Mouse (Mus musculus) adrenal gland, postnatal 4 days (tissue): Measurements from ENCODE around the gene Edaradd. TPM values are rescaled to one million over a fixed set of nuclear protein-coding genes. Genes with fewer than 3 reads are reported as not detected.

ENCODE experiments used
- DNase-seq, 2 experiments: peaks; one replicate each; pipeline ENCODE4 v3.0.0; 2021 to 2022; ENCODE audit warnings: low spot score in 2 of 2, mixed read lengths in 2 of 2
- total RNA-seq, 2 experiments: library from RNA; stranded (reverse); gene quantifications; 2 replicates each; pipeline ENCODE4 v1.2.3; 2021

Edaradd gene
- total RNA-seq, 2 experiments from 2014 or later: 0.25 to 1.0 TPM

DNA sequence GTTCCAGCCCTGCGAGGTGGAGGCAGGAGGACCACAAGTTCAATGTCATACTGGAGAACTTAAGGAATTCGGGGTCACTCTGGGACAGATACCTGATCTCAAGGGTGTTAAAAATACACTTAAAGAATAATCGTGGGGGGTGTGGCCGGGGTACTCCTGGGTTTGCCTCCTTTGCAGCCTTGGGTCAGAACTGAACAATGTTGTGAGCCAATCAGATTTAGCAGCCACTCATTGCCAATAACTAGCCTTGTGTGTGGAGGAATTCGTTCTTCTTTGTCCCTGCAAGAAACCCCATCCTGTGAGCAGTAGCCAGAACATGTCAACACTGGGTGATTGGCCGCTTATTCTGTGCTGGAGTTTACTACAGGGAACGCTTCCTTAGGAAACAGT, 58.5 kb downstream of the Edaradd start:
- no peak for DNase-seq

DNA sequence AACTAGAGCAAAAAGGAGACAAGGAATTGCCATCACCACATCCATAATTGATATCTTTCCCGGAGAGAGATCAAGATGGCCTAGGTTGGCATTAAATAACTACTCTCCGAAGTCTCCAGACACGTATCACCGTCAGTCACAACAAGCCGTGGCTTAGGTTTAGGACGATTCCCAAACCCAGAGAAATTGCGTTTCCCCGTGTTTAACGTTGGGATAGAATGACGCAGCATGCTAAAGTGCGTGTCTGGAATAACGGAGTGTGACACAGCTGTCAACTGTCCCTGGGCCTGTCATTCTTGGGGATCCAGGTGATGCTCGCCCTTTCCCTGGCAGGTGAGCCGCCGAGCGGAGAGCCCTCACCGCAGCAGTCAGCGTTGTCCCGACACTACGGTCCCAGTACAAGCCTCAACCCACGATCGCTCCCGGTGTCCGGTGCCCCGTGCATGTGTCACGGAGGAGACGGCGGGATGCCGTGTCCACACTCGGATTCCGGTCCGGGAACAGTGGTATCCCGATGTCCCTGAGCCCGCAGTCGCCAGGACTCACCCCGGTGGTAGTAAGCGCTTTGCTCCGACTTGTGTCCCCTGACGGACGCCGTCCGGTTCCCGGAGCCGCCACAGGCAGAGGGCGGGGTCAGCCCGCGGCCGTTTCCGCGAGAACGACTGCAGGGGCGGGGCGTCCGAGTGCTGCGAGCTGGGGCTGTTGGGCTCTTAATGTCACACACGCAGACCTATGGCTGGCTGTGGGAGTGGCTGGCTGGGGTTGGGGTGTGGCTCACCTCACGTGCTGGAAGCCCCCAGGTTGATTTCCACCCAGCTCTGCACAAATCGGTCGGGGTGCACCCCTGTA, 59.1 kb downstream of the Edaradd start:
- peak; percentile 84 to 95 for DNase-seq

DNA sequence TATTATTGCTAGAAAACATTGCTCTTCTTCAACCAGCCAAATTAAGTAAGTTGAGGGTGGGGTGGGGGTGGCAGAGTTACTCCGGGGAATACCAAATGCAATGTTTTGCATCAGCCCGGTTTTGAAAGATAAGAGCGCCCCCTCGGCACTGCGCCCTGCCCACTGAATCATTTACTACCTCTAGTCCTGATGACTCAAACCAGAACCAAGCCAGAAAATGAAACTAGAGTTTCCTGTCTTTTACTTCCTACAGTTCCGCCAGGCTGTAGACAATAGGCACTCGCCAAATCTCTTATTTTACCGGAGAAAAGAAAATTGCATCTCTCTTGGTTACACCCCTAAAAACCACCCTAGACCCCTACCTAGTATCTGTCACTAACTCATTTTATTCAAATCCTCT, 59.8 kb downstream of the Edaradd start:
- peak; percentile 12 to 34 for DNase-seq

DNA sequence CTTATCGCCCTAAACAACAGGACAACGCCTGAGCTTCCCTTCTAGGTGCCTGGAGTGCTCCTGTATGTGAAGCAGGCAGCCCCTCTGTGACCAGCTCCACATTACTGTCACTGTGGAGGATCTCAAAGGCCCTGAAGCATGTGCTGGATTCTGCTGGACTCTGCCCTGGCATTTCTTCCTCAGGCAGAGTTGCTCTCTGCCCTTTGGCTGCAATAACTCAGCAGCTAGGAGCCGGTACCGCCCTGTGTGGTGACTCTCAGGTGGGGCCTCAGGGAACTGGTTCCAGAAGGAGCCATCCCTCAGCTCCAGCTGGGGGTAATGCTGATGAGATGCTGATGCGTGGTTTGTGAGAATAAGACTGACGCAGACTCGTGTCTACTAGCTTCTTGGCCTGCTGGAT, 63.5 kb downstream of the Edaradd start:
- no peak for DNase-seq

DNA sequence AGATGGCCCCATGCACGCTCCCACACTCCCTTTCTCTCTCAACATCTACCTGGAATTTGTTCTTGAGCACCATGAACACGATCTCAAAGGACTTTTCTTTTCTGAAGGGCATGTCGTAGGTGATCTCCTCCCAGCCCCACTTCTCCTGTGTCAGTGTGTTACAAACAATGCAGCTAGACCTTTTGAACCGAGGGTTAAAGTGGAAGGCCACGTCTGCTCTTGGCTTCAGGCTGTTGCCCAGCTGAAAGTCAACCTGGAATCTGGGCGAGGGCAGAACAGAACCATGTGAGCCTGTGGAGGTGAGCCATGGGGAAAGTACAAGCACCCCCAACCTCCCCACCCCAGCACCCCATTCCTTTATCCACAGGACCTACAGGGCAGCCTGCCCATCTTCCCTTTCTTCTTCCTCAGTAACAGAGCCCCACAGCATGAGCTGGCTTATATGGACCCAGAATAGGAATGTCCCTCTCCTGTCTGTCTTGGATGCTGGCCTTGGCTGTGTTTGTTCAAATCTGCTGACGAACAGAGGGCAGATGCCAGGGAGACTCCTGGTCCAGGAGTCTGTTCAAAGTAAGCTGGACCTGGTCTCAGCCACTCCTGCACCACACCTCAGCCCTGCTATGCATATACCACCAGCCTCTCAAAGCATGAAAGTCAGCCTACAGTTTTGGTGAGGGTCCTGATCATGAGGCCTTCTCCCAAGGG, 65.4 kb downstream of the Edaradd start:
- DNase-seq: no peak

DNA sequence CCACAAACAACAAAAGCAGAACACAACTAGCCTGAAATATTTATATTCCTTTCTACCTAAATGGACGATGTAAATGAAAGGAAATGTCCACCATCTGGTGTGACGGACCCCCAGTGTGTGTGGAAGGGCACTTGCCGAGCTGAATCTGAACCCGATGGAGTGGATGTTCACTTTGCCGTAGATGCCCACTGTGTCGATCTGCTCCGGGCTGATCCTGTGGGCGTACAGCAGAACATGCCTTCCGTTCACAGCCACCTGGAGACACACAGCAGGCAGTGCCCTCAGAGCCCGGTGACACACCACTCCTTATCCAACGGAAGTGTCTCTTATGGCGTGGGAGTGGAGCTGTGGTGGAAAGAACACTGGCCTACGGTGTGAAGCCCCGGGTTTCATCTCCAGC, 67.1 kb downstream of the Edaradd start:
- DNase-seq: no peak

DNA sequence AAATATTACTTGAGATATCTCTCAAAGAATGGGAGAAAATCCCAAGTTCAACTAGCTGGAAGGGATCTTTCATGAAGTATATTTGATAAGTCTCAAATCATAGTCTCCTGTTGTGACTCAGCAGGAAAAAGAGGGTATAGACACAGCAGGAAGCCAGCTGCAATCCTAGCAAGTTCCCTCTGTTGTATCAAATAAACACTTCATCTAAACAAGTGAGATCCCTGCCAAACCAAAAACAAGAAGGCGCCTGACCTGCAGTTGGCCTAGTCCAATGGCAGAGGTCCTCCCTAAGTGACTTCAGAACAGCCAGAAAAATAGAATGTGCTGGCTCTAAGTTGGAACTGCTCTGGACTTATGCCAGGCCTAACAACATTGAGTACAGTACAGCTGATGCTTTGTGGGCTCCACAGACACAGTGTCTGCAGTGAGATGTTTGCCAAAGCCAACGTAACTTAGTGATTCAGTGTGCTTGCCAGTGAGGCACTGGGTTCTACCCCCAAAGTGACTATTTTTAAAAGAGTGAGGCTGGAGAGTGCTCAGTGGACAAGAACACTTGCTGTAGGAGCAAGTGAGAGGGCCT, 78.1 kb downstream of the Edaradd start:
- no peak for DNase-seq

DNA sequence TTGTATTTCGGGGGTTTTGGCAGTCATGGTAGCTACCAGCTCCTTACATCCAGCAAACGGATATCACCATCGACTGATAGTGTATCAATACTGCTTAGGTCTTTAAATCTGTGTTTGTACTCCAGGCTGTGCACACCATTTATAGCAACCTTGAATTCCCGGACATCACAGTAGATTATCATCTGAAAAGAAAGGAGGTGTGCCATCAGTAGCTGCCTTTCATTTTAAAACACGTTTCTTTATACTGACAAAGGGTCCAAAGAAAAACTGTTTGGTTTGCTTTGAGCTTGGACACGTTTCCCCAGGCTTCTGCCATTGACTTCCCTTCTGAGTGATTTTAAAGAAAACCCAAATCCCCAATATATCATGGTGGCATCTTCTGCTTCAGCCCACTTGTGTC, 79.4 kb downstream of the Edaradd start:
- no peak for DNase-seq

DNA sequence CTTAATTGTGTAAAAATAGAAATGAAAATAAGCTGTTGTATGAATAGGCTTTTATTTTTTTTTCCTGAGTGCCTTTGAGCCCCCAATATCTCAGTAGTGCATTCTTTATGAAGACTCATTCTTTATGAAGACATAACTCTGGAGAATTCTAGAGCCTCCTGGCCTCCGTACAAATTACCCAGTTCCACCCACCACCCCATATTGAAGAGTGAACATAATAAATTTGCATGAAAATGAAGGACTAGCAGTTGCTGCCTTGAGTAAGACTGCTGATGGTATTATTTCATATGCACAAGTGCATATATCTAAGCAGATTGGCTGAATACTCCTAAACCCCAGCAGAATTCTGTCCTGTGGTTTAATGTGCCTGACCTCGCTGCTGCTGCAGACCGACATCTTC, 80.7 kb downstream of the Edaradd start:
- DNase-seq: no peak

DNA sequence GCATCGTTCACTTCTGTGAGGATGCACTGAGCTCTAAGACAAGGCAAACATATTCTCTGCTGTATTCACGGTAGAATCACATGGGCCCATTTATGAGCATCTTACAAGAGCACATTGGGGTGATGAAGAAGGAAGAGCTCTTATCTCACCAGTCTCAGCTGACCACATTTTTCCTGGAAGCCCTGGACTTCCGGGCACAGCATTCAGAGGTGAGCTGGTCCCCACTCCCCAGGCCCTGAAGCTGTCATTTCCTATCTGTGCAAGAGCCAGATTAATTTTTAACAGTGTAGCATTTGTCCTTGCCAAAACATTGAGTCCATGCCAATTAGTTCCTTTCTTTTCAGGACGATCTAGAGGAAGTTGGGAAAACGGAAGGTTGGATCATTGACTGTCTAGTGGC, 86.4 kb downstream of the Edaradd start:
- DNase-seq: no peak

DNA sequence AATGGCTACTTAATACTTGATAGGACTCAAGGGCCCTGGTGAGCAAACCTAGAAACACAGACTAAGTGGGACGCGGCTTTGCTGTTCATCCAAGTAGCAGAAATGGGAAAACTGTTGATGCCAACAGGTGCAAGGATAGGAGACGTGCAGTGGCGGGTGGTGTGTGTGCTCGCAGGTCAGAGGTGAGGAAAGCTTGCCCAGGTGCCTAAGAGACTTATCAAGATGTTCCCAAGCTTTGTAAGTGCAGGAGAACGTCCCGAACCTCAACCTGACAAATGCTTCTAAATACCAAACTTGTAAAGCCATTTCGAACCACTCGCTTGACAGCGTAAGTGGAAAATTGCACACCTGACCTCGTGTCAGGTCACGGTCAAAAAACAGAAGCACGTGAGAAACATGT, 91.7 kb downstream of the Edaradd start:
- DNase-seq: no peak

Other genes starting within 250 kb of the Edaradd start
- 10 to 100 TPM; 22.6 to 76.2 TPM for gene Actn2, start 179.7 kb downstream of the Edaradd start, total RNA-seq
- gene Heatr1, start 125.4 kb downstream of the Edaradd start, total RNA-seq: 10 to 100 TPM; 37.7 to 40.1 TPM
- gene Lgals8, start 55.5 kb downstream of the Edaradd start, total RNA-seq: 10 to 100 TPM; 74.8 to 80.3 TPM
- gene Ero1lb, start 45.4 kb upstream of the Edaradd start, total RNA-seq: 10 to 100 TPM; 11.7 to 14.8 TPM